Mouse (Mus musculus) layer of hippocampus, adult 9-10 months (tissue): ENCODE measurements around the gene March6.

Experiments
- DNase-seq: peaks from one replicate; pipeline ENCODE4 v3.0.0; 2022; ENCODE audit warnings: low spot score

March6 gene

DNA sequence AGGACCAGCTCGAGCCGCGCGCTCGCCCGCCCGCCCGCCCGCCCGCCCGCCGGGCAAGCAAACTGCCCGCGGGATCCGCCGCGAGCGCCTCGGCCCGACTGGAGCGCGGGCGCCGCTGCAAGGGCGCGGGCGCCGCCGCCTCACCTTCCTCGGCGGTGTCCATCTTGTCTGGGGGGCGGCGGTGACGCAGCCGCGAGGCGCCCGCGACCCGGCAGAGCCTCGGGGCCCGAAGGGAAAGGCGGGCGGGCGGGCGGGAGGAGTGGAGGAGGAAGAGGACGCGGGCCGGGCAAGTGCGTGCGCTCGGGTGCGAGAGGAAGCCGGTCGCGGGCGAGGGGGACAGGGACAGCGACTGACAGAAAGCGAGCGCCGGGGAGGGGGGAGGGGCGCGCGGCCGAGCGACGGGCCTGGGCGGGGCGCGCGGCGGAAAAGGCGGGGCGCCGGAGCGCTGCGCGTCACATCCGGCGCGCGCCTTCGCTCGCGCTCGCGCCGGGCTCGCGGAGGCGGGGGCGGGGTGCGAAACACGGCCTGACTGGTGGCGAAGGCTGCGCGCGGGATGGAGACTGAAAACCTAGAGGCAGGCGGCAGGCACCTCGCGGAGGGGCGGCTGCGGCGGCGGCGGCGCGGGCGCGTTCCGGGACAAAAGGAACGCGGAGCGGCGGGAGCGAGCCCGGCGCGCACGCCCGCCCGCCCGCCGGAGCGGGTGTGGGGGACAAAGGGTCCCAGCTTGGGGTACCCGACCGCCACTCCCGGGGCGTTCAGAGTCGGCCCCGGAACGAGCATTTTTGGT lies at the start of gene March6:
March6 (minus strand) TSS at position 395 of the 787 bp plus-strand sequence.
- peak; percentile 65 for DNase-seq

DNA sequence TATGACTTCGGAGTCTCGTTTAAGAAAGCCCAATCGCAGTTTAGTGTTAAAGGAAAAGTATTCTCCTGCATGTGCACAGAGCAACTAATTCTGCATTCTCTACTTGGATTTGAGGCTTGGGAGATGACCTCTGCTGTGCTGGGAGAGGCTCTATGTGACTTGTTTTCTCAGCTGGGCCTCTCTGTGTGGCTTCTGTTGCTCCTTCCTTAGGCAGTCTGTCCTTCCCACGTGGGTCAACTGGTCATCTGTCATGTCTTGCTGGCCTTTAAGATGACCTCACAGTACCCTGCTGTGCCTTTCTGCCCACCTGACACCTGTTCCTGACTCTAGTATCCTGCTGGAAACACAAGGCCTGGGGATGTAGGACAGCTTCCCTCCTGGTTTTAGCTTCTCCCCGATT lies 45.2 kb upstream of the March6 start:
- DNase-seq = no peak

DNA sequence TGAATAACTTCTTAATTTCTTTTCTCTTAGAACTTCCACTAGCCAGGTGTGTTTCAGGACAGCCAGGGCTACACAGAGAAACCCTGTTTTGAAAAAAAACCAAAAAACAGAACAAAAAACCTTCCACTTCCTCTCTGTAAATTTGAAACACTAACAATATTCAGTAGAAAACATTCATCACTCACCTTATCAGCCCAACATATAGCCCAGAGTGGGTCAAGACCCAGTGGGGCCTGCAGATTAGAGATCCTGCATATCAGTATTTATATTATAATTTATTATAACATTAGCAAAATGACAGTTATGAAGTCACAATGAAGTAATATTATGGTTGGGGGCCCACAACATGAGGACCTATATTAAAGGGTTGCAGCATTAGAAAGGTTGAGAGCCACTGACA lies 42.8 kb upstream of the March6 start:
- DNase-seq = no peak

DNA sequence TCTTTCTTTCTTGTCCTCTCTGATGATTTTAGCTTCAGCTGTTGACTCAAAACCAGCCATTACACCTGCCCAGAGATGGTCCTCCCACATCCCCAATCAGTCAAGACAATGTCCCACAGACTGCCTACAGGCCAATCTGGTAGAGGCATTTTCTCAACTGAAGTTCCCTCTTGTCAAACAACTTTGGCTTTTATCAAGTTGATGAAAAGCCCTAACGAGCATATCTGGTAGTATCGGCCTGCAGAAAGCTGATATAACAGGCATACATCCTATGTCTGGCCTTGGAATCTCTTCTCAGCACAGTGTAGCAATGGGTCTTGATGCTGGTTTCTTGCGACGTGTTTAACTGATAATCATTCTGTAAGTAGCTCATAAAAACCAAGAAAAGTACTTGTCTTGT lies 42.4 kb upstream of the March6 start:
- no peak for DNase-seq

DNA sequence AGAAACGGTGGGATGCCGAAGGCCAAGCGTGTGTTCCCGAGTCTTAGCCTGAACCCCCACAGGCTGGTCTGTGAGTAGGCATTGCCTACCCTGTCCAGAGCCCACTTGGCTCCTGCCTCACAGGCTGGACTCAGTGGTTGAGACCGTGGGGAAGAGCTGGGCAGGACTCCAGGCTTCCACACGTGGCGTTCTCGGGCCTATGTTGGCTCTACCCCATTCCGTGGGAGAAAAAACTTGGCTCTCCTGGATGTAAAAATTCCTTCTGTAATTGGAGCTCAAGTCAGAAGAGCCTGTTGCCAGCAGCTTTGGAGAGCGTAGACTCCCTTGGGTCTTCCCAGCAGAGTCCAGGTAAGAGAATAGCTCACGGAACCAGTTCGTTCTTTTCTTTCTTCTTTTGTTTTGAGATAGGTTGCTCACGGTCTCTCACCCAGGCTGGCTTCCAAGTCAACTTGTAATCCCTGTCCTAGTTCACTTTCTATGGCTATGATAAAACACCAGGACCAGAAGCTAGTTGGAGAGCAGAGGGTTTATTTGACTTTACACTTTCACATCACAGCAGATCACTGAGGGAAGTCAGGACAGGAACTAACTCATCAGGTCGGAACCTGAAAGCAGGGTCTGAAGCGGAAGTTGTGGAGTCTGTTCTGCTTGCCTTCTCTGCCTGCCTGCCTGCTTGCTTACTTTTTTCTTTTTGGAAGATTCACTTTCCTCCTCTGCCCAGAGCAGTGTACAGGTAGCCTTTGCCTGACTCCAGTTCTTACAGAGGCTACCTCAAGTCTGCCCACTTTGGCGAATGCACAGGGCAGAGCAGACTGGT lies 41.3 kb upstream of the March6 start:
- DNase-seq = no peak

DNA sequence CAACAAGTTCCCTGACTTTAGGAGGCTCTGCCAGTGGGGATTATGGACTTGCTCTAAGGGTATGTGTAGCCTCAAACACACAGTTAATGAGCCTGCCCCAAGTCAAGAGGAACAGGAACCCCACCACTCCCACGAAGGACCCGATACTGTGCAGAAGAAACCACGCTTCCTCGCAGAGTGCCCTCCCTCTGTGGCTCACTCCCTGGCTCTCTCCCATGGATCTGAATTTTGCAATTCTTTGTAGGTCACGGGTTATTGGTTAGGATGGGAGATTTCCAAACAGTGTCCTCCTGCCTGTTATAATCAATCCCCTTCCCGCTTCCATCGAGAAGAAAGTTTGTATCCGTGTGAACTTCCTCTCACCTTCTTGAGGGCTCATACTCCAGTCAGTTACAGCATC lies 40.1 kb upstream of the March6 start:
- DNase-seq = no peak

DNA sequence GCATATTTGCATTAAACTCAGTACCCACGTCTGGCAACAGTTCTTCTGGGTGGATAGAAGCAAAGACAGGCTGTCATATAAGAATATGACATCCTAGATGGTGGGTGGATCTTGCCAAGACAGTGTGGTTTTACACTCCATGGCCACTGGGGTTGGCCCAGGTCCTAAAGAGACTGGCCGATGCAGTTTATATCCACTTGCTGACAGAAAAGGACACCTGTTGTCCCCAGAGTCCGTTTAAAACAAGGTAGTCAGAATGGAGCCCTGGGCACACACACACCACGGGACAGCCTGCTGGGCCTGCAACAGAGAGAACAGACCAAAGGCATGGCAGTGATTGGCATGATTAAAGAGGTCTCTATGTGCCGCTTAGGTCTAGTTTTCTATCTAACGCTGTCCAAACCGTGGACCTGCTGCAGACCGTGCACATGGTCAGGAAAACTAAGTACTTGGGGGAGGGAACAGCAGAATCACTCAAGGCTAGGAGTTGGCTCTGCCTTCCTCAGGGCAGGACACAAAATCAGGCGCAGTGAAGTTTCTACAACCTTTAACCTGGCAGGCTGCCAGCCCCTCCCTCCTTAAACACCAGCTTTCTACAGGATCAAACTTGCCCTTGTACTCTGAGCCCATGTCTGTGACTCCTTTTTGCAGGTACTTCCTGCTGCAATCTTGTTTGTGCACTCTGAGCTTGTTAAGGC lies 38.6 kb upstream of the March6 start:
- DNase-seq = no peak

DNA sequence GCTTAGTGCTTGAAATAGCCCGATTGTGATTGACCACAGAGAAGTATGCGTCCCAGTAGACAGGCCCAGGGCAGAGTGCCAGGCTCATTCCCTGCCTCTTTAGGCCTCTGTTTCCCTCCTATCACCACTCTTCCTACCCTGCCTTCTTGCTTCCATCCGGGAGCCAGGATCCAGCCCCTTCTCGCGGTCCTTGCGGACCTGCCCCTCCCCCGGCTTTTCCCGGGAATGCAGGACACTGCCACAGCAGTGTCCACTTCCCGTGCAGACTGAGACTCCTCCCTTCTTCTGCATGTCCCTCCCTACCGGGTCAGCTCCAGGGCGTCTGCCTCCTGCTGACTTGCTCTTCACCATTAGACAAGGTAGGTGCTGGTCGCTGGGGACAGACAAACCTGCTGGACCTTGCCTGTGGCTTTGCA lies 37.7 kb upstream of the March6 start:
- DNase-seq = no peak

DNA sequence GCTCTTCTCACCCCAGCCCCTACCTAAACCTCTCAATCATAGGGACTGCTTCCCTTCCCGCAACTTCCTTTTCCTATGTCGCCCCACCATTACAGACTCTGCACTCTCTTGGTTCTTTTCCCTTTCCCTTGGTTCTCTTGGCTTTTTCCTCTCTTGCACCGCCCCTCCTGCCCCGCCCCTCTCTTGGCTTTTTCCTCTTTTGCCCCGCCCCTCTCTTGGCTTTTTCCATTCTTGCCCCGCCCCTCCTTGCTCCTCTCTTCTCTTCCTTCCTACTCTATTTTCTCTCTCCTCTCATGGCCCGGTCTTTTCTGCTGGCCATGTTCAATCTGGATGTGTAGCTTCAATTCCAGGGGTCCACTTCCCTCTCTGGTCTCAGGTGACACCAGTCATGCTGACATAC lies 36.6 kb upstream of the March6 start:
- no peak for DNase-seq

DNA sequence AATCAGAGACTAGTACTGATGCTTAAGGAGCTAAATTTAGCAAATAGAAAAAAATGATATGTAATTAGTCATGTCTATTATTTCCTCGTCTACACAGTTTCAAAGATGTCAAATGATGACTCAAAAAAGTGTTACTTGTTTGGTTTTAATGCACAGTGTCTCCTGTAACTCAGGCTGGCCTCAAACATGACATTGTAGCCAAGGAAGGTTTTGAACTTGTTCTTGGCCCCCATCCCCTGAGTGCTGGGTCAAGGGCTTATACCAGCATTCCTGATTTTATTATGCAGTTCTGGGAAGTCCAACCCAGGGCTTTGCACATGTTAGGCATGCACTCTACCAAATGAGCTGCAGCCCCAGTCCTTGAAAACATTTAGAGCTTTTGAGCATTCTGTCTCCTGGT lies 34.9 kb upstream of the March6 start:
- no peak for DNase-seq

DNA sequence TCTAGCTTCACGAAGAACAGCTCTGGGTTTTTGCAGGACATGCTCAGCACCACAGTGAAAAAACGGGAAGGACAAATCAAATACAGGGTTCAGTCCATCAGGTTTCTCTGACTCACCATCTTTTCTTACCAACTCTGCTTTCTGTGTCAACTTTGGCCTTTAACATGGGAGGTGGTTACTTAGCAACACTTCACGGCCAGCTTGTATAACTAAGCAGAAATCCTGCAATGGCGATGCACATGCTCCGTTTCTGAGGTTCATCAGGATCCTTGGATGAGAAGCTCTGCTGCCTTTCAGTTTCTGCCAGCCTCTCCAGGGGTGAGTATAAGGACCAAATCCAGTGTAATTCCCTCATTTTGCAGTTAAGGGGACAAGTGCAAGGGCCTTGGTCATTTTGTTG lies 34.3 kb upstream of the March6 start, which contains the start of gene Cmbl:
Cmbl (plus strand) TSS at position 206 of the 400 bp plus-strand sequence.
- no peak for DNase-seq

DNA sequence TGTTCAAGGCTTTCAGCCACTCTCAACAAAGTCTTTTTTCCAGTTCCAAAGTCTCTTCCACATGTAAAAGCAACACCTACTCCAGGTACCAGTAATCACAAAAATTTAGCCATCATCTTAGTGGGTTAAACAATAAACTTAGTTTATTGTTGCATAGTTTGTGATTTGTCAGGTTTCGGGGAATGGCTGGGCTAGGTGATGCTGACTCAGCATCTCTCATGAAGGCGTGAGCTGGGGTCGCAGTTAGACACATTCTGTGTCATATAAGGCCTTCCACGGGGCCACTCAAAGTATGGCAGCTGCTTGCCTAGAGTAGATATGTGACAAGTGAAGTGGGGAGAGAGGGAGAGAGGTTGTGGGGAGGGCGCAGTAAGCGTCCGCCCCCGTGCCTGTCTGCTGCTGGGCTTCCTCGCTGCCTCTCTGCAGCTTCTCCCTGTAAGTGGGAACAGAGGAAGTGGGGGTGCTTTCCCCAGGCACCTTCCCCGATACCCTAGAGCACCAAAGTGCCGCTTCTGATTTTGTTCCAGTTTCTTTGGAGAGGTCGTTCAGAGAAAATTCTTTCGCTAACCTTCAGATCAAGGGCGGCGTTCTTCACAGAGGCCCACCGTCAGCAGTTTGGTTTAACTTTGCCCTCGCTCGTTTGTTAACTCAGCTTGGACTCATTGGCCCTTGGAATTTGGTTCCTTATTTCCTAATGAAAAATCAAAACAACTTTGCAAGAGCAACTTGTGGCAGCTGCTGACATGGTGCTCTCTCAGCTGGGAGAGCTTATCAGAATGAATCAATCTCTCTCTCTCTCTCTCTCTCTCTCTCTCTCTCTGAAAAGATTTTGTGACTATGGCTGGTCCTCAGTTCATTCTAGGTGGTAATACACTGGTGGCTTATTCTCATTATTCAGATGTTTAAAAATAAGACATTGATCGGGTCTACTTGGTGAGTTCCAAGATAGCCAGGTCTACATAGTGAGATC lies 33.0 kb upstream of the March6 start:
- DNase-seq = no peak

DNA sequence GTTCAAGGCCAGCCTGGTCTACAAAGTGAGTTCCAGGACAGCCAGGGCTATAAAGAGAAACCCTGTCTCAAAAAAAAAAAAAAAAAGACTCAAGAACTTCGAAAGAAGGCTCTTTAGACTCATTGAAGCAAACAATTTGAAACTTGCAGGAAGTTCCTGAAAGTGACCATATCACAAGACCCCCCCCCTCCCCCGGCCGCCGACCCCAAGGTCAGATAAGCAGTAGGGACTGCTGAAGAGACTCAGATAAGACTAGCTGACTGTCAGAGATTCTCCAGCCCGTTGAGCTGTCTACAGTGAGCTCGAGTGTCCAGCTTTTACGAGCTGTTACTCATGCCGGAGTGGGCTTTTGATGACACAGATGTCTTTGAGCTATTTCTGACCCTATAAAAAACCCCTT lies 32.0 kb upstream of the March6 start:
- DNase-seq = no peak

DNA sequence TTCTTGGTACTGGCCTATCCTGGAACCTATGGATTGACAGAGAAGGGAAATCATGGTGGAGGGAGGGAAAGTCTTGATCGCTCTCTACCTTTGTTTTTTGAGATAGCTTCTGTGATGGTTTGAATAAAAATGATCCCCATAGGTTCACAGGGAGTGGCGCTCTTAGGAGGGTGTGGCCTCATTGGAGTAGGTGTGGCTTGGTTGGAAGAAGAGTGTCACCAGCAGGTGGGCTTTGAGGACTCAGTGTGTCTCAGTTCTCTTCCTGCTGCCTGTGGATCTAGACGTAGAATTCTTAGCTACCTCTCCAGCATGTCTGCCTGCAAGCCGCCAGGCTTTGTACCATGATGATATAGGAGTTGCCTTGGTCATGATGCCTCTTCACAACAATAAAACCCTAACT lies 31.1 kb upstream of the March6 start:
- DNase-seq = no peak

DNA sequence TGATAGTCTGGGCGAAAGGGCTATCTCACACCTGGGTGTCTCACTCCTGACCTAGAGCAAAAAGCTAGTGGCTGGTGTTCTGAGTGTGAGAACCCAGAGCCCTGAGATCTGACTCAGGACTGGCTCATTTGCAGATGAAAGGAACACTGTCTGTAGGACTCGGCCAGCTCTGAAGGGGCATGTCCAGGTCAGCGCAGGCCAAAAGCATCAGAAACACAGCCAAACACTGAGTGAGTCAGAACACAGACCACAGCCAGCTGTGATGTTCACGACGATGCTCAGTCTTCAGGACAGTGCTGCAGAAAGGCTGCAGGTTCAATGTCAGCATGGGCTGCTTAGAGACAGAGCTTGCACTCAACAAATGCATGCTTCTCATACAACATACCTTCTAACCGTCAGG lies 30.5 kb upstream of the March6 start:
- DNase-seq = no peak

DNA sequence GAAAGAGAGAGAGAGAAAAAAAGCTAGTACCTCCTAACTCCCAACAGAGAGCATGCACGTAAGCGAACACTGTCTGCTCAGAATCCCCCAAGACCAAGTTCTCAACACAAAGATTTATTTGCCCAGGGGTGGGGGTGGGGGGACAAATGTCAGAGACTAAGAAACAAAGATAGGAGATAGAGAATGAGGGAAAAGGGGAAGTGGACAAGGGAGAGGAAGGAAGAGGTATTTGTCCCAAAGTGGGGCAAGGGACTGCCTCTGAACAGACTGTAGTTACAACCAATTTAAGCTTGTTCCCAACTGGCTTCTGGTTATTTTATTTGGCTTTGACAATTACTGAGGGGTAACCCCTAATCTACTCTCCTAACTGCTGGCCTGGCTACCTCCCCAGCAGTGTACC lies 24.0 kb upstream of the March6 start:
- DNase-seq = no peak

DNA sequence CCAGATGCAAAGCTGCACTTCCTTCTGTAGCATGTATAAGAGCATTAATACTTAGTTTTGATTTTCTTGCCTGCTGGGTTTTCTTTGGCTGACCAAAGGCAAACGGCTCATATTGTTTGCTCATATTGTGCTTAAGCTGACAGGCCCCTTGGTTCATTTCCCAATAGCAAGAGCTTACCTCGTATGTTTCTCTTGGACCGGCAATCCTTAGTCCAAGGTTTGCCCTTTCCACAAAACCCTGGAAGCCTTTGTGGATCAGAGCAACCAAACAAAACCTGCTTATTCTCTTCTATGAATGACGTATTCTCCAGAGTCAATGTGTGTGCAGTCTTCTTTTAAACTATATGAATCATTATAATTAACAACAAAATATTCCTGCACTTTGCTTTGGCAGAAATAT lies 19.5 kb upstream of the March6 start:
- DNase-seq = no peak

DNA sequence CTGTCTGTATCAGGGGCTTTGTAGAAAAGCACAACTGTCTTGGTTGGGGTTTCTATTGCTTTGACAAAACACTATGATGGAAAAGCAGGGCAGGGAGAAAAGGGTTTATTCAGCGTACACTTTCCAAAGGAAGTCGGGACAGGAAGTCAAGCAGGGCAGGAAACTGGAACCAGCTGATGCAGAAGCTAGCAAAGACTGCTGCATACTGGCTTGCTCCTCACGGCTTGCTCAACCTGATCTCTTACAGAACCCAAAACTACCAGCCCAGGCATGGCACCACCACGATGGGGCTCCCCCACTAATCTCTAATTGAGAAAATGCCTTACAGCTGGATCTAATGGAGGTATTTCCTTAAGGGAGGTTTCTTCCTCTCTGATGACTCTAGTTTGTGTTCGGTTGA lies 16.6 kb upstream of the March6 start:
- DNase-seq = no peak

DNA sequence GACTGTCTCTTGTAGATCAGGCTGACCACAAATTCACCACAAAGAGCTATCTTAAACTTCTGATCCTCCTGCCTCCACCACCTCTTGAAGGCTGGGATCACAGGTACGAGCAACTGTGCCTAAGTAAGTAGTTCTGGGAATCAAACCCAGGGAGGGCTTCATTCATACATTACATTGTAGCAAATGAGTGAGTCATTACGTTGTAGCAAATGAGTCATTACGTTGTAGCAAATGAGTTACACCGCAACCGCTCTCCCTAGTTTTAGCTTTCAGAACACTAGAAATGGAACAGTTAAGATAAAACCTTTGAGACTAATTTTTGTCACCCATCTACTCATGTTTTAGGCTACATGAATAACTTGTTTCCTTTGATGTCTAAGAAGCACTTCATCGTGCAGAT lies 15.4 kb upstream of the March6 start:
- DNase-seq = no peak

DNA sequence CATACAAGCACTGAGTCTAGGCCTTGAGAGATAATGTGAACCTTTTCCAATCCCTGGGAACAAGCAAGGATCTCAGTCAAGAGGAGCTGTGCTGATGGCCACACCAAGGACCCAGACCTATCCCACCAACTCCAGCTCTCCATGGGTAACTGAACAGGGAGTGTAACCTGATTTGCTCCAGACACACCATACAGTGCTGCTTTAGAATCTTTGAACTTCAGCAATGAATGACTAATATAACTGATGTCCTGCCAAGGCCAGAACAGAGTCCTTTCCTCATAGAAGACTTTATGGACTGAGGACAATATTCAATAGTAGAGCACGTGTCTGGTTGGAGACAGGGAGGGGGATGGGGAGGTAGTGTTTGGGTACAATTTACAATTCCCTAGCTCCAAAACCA lies 14.2 kb upstream of the March6 start:
- no peak for DNase-seq

DNA sequence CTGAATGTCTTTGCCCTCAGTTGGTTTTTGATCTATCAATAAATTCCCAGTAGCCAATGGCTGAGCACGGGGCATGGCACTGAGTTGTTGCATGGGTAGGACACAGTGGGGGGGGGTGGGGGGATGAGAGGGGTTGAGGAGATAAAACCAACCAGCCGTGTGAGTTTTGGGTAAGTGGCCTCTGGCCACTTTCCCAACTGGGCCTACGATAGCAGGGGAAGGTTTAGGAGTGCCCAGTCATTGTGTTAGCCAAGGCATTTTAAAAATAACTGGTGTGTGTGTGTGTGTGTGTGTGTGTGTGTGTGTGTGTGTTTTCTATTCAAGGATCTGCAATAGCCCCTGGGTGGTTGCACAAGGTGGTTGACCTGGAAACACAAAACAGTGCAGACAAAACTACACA lies 12.4 kb upstream of the March6 start:
- DNase-seq = no peak
